Mouse (Mus musculus) heart, adult 2 months (tissue): Measurements from ENCODE around the gene Nit1. TPM values are rescaled to one million over a fixed set of nuclear protein-coding genes. Genes with fewer than 3 reads are reported as not detected.

Source experiments
- DNase-seq, 2 experiments: peaks; one replicate each; pipeline ENCODE4 v3.0.0; 2021
- H3K27ac ChIP-seq: fragments of 200-600 bp; 2 replicates; pipeline ENCODE4 v1.8.1; 2022
- H3K27me3 ChIP-seq: fragments of 200-500 bp; 2 replicates; pipeline ENCODE4 v1.6.1; 2012; ENCODE audit warnings: mild to moderate bottlenecking, low read length, inconsistent platforms, mixed read lengths; ENCODE audit not compliant: control insufficient read depth, insufficient read depth
- H3K36me3 ChIP-seq: fragments of 200-500 bp; 2 replicates; pipeline ENCODE4 v1.6.1; 2012; ENCODE audit warnings: low read length, inconsistent platforms; ENCODE audit not compliant: control insufficient read depth, insufficient read depth
- H3K4me1 ChIP-seq: fragments of 200-500 bp; 2 replicates; pipeline ENCODE4 v1.6.1; 2011; ENCODE audit warnings: low read length; ENCODE audit not compliant: control insufficient read depth, insufficient read depth
- H3K4me3 ChIP-seq: fragments of 200-600 bp; 2 replicates; pipeline ENCODE4 v1.8.1; 2022
- H3K79me2 ChIP-seq: fragments of 200-500 bp; replicated peaks from 2 replicates; pipeline ENCODE4 v1.6.1; 2012; ENCODE audit warnings: mild to moderate bottlenecking, inconsistent platforms, low read length, moderate library complexity, mixed read lengths; ENCODE audit not compliant: control insufficient read depth, insufficient read depth
- H3K9ac ChIP-seq: fragments of 200-500 bp; 2 replicates; pipeline ENCODE4 v1.6.1; 2012; ENCODE audit warnings: low read depth, mild to moderate bottlenecking, control low read depth, inconsistent platforms, low read length, mixed read lengths
- CTCF ChIP-seq: fragments of 200-600 bp; IDR thresholded peaks from 2 replicates; pipeline ENCODE4 v1.8.1; 2022; ENCODE audit warnings: antibody characterized with exemption, mild to moderate bottlenecking, moderate library complexity
- EP300 ChIP-seq: fragments of 200-500 bp; IDR thresholded peaks from 2 replicates; pipeline ENCODE4 v1.6.1; 2011; ENCODE audit warnings: low read depth, low read length, control low read depth; ENCODE audit not compliant: insufficient read depth
- POLR2A ChIP-seq: fragments of 200-500 bp; IDR thresholded peaks from 2 replicates; pipeline ENCODE4 v1.6.1; 2011; ENCODE audit warnings: mild to moderate bottlenecking, low read depth, low read length, control low read depth; ENCODE audit not compliant: insufficient read depth
- WGBS: fragments of 180-500 bp; shearing (Covaris S2); methylation state at CpG from one replicate; pipeline ENCODE4 v1.1.7; 2018; 5-methylcytosine and 5-hydroxymethylcytosine counted together
- intact Hi-C: fragments of 180-260 bp; cut with DNase I; formaldehyde crosslinking; loops from one replicate; pipeline ENCODE4 v1.15.1; 2025
- long read RNA-seq: library from polyadenylated mRNA; stranded (forward); transcript quantifications from one replicate; pipeline ENCODE4 v2.0.0, GENCODE M21; 2021
- polyA plus RNA-seq: library from polyadenylated mRNA; depleted of rRNA; stranded (reverse); fragments of >200 nt; gene quantifications from 2 replicates; pipeline ENCODE4 v1.2.3, GENCODE M21; 2012; rRNA removed
- total RNA-seq, 2 experiments: library from RNA; stranded (reverse); gene quantifications; 2 replicates each; pipeline ENCODE4 v1.2.3; 2021

Nit1 gene
- total RNA-seq: 10 to 100 TPM; 25.9 to 32.7 TPM
- polyA plus RNA-seq: 40.1 and 41.3 TPM in 2 replicates
- long read RNA-seq, transcript Nit1-202 (7 exons, 1,335 nt): major isoform, 10 of 32 reads
- long read RNA-seq, partial matches to known transcripts: 1 of 32 reads
- long read RNA-seq, other reads (novel, unspliced or antisense): 21 of 32 reads

DNA sequence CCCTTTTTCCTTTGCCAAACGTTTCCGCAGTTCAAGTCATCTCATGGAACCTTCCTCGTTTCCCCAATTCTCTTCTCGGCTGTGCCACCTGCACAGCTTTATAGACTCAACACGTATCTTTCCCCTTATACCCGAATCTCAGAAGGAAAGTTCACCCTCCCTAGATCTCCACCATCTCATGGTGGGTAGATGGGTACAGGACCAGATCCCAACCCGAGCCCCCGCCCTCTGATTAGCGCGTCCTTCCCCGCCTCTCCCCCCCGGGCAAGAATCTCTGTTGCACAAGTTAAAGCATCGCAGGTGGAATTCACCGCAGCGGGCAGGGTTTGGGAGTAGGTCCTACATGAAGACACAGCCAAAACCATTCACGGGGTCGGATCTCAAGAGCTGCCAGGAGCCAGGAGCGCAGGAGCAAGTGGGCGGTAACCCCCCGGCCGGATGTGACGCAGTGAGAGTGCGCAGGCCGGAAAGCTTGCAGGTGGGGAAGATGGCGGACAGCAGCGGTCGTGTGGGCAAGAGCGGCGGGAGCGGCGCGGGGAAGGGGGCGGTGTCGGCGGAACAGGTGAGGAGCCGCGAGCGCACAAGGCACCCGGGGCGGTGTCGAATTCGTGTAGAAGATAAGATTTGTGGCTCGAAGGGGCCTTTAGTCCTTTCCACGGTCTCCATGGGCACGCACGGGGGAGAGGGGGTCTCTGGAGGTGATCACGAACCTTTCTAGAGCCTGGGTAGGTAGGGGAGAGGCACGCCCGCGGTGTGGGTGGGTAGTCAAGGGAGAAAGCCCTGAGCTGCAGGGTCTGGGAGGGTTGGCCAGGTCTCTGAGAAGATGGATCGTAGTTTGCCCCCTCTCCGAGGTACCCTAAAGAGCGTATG lies at the start of gene Nit1, which contains the start of gene Pfdn2:
TSS of gene Nit1 (minus strand) at position 422 of the 870 bp plus-strand sequence.
TSS of gene Pfdn2 (plus strand) at position 446 of the 870 bp plus-strand sequence.
- Histone ChIP-seq H3K9ac (peak within 1 kb of the TSS; percentile 83), H3K27me3 (no peaks in the 10 kb centered on the region), H3K36me3 (0 out of 2 replicates have a peak, but pooled peaks cover 8% of the 10 kb centered on the region), H3K79me2 (peaks cover 5% of the 10 kb centered on the region), H3K4me3 (peak within 1 kb of the TSS; percentile 99), H3K4me1 (peaks cover 9% of the 10 kb centered on the region), H3K27ac (peak within 1 kb of the TSS; percentile 83)
- DNase-seq: peak; percentile 91 to 93
- WGBS: under 1% methylated on average over 53 of the region's 53 CpGs
- intact Hi-C loops: loop anchor here (1.0 kb wide), 1 partner anchor 16 kb away; the partner anchor contains the start of gene Dedd
- TF ChIP-seq EP300 (peak; percentile 78; the same call in 1 of the 2 replicates), POLR2A (peak; percentile 87), CTCF (no peak)

DNA sequence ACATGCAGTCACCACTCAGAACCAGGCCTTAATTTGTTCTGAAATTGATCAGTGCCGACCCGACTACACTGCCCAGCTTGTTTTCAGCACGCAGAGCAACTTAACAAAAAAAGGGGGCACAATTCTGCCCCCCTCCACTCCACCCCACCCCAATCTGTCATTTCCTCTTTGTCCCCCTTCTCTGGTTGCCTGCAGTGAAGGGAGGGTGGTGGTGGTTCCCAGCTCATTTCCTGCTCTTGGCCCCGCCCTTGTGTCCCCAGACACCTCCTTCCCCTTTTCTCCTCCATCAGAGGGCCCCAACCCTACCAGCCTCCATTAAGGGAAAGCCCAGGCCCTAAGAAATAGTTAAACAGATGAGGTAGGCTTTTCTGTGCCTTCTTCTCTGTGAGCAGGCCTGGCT lies 44.7 kb upstream of the Nit1 start:
- Histone ChIP-seq H3K4me3 (no peak overlapping the region), H3K9ac (no peak overlapping the region), H3K27ac (no peak overlapping the region), H3K27me3 (no peaks in the 10 kb centered on the region), H3K79me2 (no peaks in the 10 kb centered on the region), H3K36me3 (no peaks in the 10 kb centered on the region), H3K4me1 (no peaks in the 10 kb centered on the region)
- intact Hi-C loops: no loop called here
- peak in 1 of 2 experiments; percentile 78 for DNase-seq
- WGBS: 78% methylated on average over 4 of the region's 4 CpGs
- no peak for TF ChIP-seq POLR2A
- TF ChIP-seq CTCF: no peak
- no peak for TF ChIP-seq EP300

DNA sequence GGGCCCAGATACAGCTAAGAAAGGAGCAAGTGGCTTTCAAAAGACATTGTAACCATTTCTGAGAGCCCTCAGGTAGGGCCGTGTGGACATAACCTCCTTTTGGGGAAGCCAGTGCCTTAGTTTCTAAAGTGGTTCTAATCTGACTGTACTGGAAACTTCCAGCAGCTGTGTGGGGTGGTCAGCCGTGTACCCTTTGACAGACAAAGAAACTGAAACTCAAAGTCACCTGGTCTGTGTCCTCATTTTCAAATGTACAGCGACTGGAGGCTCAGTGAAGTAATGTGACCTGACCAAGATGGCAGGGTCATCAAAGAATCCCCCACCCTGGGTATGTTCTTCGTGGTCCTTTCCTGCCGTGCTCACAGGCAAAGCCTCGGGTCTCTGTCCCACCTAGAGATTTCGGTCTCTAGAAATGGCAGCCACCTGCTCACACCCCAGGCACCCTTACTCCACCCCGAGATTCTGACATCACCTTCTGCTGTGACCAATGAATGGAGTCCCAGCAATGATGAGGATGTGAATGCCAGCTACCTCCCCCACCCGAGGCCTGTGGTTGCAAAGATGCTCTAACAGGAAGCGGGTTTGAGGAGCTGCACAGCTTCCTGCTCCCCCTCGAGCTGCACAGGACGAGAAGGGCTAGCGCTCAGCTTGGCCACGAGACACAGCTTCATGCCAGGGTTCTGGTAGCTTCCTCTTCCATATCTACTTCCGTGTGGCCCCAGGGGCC lies 43.1 kb upstream of the Nit1 start, which contains the start of gene Arhgap30:
TSS of gene Arhgap30 (plus strand) at position 579 of the 727 bp plus-strand sequence.
- Histone ChIP-seq H3K36me3 (no peaks in the 10 kb centered on the region), H3K4me3 (no peak within 1 kb of the TSS), H3K27me3 (no peaks in the 10 kb centered on the region), H3K9ac (0 out of 2 replicates have a peak within 1 kb of the TSS, but pooled peaks have one; percentile 17), H3K4me1 (no peaks in the 10 kb centered on the region), H3K27ac (peak within 1 kb of the TSS; percentile 7; the same call in 1 of the 2 replicates), H3K79me2 (no peaks in the 10 kb centered on the region)
- TF ChIP-seq POLR2A (0 out of 2 replicates have a peak, but pooled peaks have one; percentile 30), CTCF (no peak)
- 68% methylated on average over 15 of the region's 15 CpGs for WGBS
- intact Hi-C loops: no loop called here
- peak; percentile 51 to 83 for DNase-seq

DNA sequence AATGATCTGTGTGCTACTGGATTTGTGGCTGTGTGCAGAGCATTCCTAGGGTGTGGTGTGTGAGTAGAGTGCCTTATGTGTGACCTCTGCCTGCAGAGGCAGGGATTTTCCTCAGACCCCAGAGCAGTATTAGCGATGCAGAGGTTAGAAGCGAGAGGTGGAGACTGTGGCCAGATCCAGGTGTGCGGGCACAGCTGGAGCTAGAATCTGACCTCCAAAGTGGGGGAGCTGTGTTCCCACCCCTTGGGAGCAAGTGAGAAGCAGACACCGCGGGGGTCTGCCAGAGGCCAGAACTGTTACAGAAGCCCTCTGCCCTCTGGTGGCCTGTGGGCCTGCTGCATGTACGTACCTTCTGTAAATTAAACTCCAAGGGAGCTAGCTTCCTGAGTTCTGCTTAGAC lies 41.7 kb upstream of the Nit1 start:
- TF ChIP-seq POLR2A (no peak), CTCF (peak; percentile 28; the same call in 1 of the 2 replicates)
- WGBS: 49% methylated on average over 6 of the region's 6 CpGs
- no peak for DNase-seq
- intact Hi-C loops: no loop called here
- Histone ChIP-seq H3K9ac (no peak overlapping the region), H3K4me1 (no peaks in the 10 kb centered on the region), H3K27ac (no peak overlapping the region), H3K79me2 (no peaks in the 10 kb centered on the region), H3K4me3 (no peak overlapping the region), H3K36me3 (no peaks in the 10 kb centered on the region), H3K27me3 (no peaks in the 10 kb centered on the region; the same call in 1 of the 2 replicates)

DNA sequence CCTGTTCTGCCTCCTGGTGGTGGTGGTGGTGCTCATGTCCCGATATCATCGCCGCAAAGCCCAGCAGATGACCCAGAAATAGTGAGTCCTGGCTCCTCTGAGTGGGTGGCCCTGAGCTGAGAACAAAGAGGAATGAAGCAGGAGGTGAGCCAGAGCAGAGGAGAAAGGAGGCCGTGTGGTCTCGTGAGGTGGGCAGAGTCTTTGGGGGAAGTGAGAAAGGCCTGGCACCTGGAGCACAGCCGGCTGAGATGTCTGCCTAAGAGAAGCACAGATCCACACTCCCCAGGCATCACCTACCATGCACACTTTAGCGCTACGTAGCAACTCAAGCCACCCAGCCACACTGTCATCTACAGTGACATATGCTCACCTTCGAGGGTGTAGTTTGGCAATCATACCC lies 39.7 kb upstream of the Nit1 start:
- Histone ChIP-seq H3K36me3 (no peaks in the 10 kb centered on the region), H3K27ac (no peak overlapping the region), H3K79me2 (no peaks in the 10 kb centered on the region), H3K27me3 (no peaks in the 10 kb centered on the region; the same call in 1 of the 2 replicates), H3K9ac (no peak overlapping the region), H3K4me1 (peaks cover 2% of the 10 kb centered on the region; the same call in 1 of the 2 replicates), H3K4me3 (no peak overlapping the region)
- TF ChIP-seq POLR2A: no peak
- 0 out of 2 replicates have a peak, but pooled peaks have one; percentile 3 for TF ChIP-seq CTCF
- no peak for DNase-seq
- intact Hi-C loops: no loop called here
- 61% methylated on average over 9 of the region's 9 CpGs for WGBS
